Mouse (Mus musculus): ENCODE measurements around the gene Zfp672.

DNA sequence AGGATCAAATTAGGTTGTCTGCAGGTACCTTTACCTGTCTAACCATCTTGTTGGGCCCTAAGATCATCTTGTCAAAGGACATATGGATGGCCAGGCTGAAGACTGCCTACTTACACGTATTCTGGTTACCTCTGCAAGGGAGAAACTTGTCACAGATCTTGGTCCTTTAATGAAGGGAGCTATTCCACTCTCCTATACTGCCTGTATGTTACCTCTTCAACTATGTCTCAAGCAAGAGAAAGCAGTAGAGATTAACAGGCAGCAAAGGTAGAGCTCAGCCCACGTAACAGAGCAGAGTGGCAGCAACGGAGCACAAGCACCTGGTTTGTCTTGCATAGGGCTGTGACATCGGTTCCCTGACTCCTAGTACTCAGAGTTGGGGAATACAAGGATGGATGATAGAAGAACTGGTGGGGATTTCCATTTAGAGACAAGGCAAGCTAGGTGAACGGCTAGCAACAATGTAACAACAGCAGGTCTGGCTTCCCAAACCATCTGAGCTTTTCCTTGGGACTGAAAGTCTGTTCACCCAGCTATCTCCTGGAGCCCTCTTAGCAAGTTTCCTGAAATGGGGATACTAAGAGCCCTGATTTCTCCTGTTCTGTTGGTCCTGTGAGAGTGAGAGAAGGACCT lies 14.5 kb downstream of the Zfp672 start:
- no peak for TF ChIP-seq EP300 (IDR thresholded peaks at IDR 0.05; ENCODE audit: low read depth)
- TF ChIP-seq CTCF (IDR thresholded peaks at IDR 0.05; ENCODE audit: low read depth) = no peak

Data from liver, embryonic 14.5 days (tissue).